Mouse (Mus musculus): ENCODE results near the gene AC161166.1.

AC161166.1 gene

GRCm38 (mm10) chr7:24482208-24483020 is 29.8 kb downstream of the AC161166.1 start:
- no peak for DNase-seq

DNA sequence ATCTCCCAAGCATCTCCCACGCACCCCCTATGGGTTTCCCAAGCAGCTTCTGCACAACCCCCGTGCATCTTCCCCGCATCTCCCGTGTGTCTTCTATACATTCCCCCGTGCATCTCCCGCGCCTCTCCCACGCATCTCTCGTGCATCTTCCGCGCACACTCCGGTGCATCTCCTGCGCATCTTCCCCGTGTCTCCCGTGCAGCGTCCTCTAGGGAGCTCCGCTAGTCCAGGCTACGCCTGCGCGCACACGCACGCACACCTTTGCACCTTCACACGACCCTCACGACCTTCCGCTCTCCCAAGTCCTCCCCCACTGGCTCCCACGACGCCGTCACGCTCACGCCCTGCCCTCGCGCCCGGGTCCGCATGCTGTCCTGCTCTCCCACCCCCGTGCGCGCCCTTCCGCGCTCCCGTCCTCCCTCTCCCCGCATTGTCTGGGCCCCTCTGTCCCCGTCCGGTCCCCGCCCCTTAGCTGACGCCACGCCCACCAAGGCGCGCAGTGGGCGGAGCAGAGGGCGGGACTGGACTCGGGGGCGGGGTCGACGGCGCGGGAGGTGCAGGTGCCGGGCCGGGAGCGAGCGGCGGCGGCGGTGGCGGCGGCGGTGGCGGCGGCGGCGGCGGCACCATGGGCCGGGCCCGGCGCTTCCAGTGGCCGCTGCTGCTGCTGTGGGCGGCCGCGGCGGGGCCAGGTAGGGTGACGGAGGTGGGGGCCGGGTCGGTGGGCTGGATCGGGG is 30.6 kb downstream of the AC161166.1 start, which contains the start of gene Cadm4:
Cadm4 (plus strand) TSS at position 550 of the 734 bp plus-strand sequence.
- peak; percentile 99 for DNase-seq

GRCm38 (mm10) chr7:24480986-24481473 is 31.2 kb downstream of the AC161166.1 start:
- no peak for DNase-seq

GRCm38 (mm10) chr7:24480121-24480941 is 31.9 kb downstream of the AC161166.1 start:
- DNase-seq, result peak; percentile 98

DNA sequence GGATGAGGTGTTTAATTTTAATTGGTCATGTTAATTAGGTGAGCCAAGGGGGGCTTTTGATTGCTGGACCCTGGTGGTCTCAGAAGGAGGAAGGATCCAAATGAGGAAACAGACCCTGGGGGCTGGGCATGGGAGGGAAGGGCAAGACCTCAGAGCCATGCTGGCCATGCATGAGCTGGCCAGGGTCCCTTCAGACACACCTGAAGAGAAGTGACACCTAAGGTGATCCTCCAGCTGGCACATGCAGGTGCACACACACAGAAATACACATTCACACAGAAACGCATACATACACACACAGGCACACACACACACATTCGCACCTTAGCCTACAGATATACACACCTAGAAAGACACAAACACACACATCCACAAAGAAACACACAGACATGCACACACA is 32.6 kb downstream of the AC161166.1 start:
- no peak for DNase-seq

DNA sequence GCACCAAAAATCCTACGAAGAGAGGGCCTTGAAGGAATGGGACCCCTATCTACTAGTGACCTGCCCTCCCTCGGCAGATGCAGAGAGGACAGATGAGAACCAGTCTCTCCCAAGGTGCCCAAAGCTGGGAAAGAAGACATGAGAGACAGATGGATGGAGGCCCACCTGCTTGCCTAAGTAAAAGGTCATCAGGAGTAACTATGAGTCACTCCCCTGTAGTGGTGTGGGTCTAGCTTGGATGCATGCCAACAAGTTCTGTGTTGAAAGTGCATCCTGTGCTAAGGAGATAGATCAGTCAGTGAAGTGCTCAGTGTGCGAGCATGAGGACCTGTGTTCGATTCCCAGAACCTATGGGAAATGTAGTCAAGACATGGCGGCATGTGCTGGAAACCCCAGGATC is 33.3 kb downstream of the AC161166.1 start:
- no peak for DNase-seq

- DNase-seq, result no peak
These were observed 35.4 kb downstream of the AC161166.1 start for GRCm38 (mm10) chr7:24476856-24477255.

DNA sequence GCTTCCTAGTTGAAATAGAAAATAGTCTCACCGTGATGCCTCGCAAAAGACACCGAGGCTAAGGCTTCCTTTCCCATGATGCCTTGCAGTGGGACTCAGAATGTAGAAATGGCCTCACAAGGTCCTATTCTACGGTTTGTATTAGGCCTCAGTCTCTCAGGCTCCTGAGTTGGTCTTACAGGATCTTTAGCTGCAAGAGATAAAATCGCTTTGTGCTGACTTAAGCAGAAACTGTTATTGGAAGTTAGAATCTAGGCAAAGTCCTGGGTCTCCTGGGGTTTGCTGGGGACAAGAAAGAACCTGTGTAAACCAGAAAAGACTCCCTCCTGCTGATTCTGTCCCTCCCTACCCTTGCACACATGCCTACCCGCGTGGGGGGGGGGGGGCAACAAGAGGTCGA is 35.9 kb downstream of the AC161166.1 start:
- DNase-seq, result no peak

DNA sequence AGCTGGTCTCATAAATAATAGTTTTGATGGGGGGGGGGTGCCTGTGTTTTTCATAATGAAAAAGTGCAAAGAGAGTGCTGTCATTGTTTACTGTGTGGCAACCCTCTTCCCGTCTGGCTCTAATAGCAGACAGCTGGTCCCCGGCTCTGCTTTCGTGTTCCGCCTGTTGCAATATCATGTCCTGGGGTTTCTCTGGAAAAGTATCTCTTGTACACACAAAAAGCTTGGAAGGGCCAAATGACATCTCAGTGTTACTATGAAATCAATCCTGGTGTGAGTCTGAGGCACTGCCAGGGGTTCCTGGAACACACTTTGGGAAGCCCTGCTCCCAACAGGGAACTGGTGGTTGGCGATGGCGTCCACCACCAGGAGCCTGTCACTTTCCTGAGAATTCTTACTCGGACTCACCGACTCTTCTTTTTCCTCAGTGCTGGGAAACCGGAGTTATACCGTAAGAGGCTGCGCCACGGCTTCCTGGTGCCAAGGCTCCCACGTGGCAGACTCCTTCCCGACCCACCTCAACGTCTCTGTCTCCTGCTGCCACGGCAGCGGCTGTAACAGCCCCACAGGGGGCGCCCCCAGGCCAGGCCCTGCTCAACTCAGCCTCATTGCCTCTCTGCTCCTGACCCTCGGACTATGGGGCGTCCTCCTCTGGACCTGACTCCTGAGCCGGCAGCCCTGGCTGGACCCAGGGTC is 37.3 kb downstream of the AC161166.1 start:
- DNase-seq, result no peak

DNA sequence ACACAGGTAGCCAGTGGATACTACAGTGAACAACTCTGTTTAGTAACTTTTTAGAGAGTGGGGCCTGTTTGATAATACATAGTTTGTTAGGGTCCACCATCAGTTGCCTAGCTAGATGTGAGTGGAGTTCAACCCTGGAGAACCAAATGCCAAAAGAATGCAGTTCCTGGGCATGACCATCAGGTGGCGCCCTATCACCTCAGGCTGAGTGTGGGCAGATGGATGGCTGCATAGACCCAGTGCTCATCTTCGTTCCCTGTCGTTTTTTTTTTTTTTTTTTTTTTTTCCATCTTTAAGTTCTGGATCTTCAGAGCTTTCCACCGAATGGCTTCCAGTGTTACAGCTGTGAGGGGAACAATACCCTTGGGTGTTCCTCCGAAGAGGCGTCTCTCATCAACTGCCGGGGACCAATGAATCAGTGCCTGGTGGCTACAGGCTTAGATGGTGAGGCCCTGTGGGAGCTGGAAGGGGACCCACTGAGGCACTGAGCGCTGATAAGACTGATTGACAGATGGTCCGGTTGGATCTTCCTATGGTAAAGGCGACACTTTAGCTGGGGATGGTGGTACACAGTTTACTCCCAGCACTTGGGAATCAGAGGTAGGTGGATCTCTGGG is 38.2 kb downstream of the AC161166.1 start:
- no peak for DNase-seq

GRCm38 (mm10) chr7:24472937-24473336 is 39.3 kb downstream of the AC161166.1 start:
- DNase-seq, result no peak

DNA sequence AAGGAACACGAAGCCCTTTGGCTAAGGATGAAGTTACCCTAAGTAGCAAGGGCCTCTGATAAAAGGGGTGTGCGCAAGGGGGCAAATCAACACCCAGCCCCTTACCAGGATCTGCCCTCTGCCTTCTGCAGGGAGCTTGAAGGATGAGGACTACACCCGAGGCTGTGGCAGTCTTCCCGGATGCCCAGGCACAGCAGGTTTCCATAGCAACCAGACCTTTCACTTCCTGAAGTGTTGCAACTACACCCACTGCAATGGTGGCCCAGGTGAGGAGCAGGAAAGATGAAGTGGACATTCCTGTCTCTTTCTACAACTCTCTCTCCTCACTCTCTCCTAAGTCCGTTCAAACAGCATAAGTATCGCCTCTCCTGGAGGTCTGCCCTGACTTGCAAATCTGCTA is 39.8 kb downstream of the AC161166.1 start:
- no peak for DNase-seq

DNA sequence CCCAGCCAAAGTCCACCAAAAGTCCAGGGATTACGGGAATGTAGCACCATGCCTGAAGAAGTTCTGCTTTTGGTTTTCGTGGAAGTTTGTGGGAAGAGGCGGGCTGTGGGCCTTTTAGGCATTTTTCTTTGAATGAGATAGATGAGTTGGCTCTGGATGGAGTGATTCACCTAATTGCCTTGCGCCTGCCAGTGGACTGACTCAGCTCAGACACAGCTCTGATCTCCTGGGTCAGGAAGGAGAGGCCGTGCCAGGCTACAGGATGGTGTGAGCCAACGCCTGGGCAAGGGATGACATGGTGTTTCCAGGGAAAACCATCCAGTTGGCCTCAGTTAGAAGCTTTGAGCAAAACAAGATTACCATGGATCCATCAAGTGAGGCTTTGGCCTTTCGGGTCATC is 41.9 kb downstream of the AC161166.1 start:
- DNase-seq, result no peak

GRCm38 (mm10) chr7:24469126-24469525 is 43.1 kb downstream of the AC161166.1 start:
- no peak for DNase-seq

DNA sequence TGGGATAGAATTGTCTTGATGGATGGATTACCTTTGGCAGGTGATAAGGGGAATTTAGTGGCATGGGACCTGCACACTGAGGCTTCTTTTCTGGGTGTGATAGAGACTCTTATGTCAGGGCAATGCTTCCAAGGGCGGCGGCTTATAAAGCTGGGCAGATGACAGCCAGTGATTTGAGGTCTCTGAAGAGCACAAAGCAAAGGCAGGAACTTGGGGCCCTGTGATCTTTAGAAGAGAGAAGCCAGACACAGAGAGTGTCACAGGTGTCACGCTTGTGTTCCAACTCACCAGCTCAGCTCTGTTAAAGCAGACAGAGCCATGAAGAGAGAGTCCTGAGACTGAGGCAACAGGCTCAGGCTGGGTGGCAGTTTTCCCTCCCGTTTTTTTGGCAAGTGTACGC is 44.4 kb downstream of the AC161166.1 start:
- DNase-seq, result no peak

DNA sequence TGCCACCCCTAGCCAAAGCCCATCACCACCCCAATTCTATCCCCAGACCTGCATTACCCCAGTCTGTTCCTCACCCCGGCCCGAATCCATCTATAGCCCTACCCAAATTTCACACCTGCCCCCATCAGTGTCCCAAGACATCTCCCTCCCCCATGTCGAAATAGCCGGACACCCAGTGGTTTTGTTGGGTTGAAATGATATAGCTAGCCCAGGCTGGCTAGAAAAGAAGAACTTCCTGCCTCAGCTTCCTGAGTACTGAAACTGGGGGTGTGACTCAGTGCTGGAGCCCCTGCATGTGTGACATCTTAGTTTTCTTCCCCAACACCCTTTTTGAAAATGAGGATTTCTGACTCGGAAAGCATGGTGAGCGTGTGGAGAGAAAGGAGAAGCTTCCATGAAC is 45.4 kb downstream of the AC161166.1 start:
- no peak for DNase-seq

DNA sequence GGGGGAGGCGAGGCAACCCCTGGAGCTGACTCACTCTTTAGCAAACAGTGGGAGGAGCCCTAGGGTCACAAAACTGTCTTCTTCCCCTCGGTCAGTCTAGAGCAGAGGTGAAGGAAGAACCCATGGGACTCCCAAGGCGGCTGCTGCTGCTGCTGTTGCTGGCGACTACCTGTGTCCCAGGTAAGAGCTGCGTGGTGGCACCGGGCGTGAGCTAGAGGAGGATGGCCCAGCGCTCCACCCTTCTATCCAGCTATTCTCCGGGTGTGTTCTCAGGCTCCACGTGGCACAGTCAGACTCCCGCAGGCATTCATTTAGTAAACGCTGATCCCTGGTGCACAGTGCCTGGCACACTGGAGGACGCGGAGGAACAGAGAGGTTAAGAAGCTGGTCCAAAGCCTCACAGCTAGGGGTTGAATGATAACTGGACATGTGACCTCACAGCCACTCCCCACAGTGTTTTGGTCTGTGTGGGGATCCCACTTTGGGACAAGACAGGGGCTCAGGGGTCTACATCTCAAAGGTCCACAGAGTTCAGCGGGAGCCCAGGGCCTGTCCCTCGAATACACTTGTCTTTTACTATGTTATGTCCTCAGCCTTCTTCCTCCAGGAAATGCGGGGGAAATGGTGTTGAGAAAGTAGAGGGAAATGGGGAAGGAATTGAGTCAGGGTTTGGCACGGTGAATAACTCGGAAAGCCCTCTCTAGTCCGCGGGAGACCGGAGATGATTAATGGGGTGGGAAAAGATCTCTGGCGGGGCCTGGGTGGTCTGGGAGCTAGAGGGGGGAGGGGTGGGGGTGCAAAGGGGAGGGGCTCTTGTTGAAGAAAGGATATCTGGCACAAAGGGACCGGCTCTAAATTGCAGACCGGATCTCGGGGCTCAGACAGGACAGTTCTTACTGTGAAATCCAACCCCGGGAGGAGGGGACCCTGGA is 49.6 kb downstream of the AC161166.1 start, which contains the start of gene Plaur:
Plaur (plus strand) TSS at position 97 of the 932 bp plus-strand sequence.
- DNase-seq, result peak; percentile 98

DNA sequence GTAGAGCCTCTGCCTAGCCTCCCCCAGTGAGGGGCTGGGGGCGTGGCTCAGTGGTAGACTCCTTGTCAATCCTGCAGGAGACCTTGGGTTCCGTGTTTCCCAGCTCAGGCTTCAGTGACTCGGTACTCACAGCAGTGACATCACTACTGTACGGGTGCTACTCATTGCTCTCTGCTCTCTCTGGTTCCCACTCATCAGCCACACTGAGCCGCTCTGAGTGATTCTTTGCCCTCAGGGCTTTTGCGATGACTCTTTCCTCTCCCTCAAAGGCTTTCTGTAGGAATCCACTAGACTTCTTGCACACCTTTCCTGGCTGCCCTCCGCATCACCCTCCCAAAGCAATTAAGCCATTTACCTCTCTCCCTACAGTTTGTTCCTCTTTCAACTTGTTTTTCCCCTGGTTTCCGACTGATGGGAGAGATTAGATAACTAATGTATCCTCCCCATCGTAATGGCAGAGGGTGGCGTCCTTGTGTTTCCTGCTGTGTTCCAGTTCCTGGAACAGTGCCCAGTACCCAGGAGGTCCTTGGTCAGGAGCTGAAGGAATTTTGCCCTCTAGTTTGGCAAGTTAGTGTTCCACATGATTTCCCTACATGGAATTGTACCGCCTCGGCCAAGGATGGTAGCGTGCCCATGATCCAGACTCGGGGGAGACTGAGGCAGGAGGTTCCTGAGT is 50.7 kb downstream of the AC161166.1 start:
- DNase-seq, result peak; percentile 96
